Mouse (Mus musculus): ENCODE measurements around the gene Gm16434.
"Not testable (repeated sequence)": the region's sequence is repeated elsewhere in the genome, so short reads cannot be mapped to it uniquely, and the experiment has no call there.

Gm16434 gene

GRCm38 (mm10) chr14:7194440-7194839 is at the start of gene Gm16434:
TSS of gene Gm16434 (minus strand) at chr14:7194540.
- not testable (repeated sequence) for DNase-seq

- peak in 1 of 2 experiments; percentile 14 for DNase-seq
Observed at GRCm38 (mm10) chr14:7243498-7243897, 49.2 kb upstream of the Gm16434 start.

- DNase-seq, result not testable (repeated sequence)
Observed at GRCm38 (mm10) chr14:7200070-7200469, 5.7 kb upstream of the Gm16434 start.

- not testable (repeated sequence) for DNase-seq
Observed at GRCm38 (mm10) chr14:7174483-7174971, 19.8 kb downstream of the Gm16434 start, which contains the start of gene Gm3512. TSS of gene Gm3512 (minus strand) at chr14:7174533.
